Mouse (Mus musculus) forebrain, embryonic 14.5 days (tissue): ENCODE measurements around the gene Kif1b. TPM values are rescaled to one million over a fixed set of nuclear protein-coding genes. Genes with fewer than 3 reads are reported as not detected.

Source experiments
- ATAC-seq: fragments of 200-750 bp; cut with Nextera tagmentation; 2 replicates; pipeline ENCODE4 v1.8.0; 2017; ENCODE audit warnings: mild to moderate bottlenecking, moderate library complexity
- DNase-seq: peaks from one replicate; pipeline ENCODE4 v3.0.0-alpha.2; 2015; ENCODE audit warnings: low spot score
- H3K27ac ChIP-seq: fragments of 300-500 bp; sonication (generic); 2 replicates; pipeline ENCODE4 v1.5.1; 2014; ENCODE audit warnings: low read depth, mild to moderate bottlenecking, control low read depth, low read length, moderate library complexity
- H3K27me3 ChIP-seq: fragments of 300-500 bp; sonication (generic); replicated peaks from 2 replicates; pipeline ENCODE4 v1.6.1; 2014; ENCODE audit warnings: low read length, control low read depth, mixed read lengths; ENCODE audit not compliant: control insufficient read depth, insufficient read depth
- H3K36me3 ChIP-seq: fragments of 300-500 bp; sonication (generic); 2 replicates; pipeline ENCODE4 v1.6.1; 2014; ENCODE audit warnings: low read length, control low read depth; ENCODE audit not compliant: control insufficient read depth, insufficient read depth
- H3K4me1 ChIP-seq: fragments of 300-500 bp; sonication (generic); 2 replicates; pipeline ENCODE4 v1.6.1; 2014; ENCODE audit warnings: antibody characterized with exemption, low read length, control low read depth; ENCODE audit not compliant: control insufficient read depth, insufficient read depth
- H3K4me2 ChIP-seq: fragments of 300-500 bp; sonication (generic); 2 replicates; pipeline ENCODE4 v1.6.1; 2014; ENCODE audit warnings: mild to moderate bottlenecking, control low read depth, low read length
- H3K4me3 ChIP-seq: fragments of 300-500 bp; sonication (generic); 2 replicates; pipeline ENCODE4 v1.5.1; 2014; ENCODE audit warnings: low read depth, low read length, control low read depth
- H3K9ac ChIP-seq: fragments of 300-500 bp; sonication (generic); 2 replicates; pipeline ENCODE4 v1.6.1; 2014; ENCODE audit warnings: mild to moderate bottlenecking, low read length, control low read depth, moderate library complexity
- H3K9me3 ChIP-seq: fragments of 300-500 bp; sonication (generic); replicated peaks from 2 replicates; pipeline ENCODE4 v1.6.1; 2016; ENCODE audit warnings: low read length, control low read depth, mixed read lengths; ENCODE audit not compliant: control insufficient read depth
- WGBS: fragments of 180-500 bp; shearing (Covaris S2); extraction: QIAGEN DNeasy Blood & Tissue Kit; methylation state at CpG from one replicate; pipeline ENCODE4 v1.1.7; 2014; 5-methylcytosine and 5-hydroxymethylcytosine counted together
- polyA plus RNA-seq: library from polyadenylated mRNA; unstranded; fragments of >200 nt; fragmentation: Nextera tagmentation; extraction: Ambion mirVana; gene quantifications from 2 replicates; pipeline ENCODE4 v1.2.1, GENCODE M21; 2014

Kif1b gene
- polyA plus RNA-seq, 1 experiment from 2014 or later = 101 TPM

GRCm38 (mm10) chr4:149323730-149324129, 16.2 kb upstream of the Kif1b start:
- no peak for DNase-seq
- H3K27me3 ChIP-seq = no peaks in the 10 kb centered on the region
- no peak overlapping the region for H3K27ac ChIP-seq
- H3K9ac ChIP-seq = no peak overlapping the region
- H3K4me1 ChIP-seq = peaks cover 4% of the 10 kb centered on the region; the same call in 1 of the 2 replicates
- H3K4me3 ChIP-seq = no peak overlapping the region
- no peak overlapping the region for H3K4me2 ChIP-seq
- no peaks in the 10 kb centered on the region for H3K9me3 ChIP-seq
- H3K36me3 ChIP-seq = peaks cover 16% of the 10 kb centered on the region
- 88% methylated on average over 16 of the region's 16 CpGs for WGBS
- no peak for ATAC-seq

GRCm38 (mm10) chr4:149322718-149323117, 15.2 kb upstream of the Kif1b start:
- no peak overlapping the region for H3K4me2 ChIP-seq
- DNase-seq (no peak), ATAC-seq (no peak)
- no peak overlapping the region for H3K9ac ChIP-seq
- no peaks in the 10 kb centered on the region for H3K27me3 ChIP-seq
- no peak overlapping the region for H3K27ac ChIP-seq
- H3K36me3 ChIP-seq = peaks cover 7% of the 10 kb centered on the region
- H3K4me1 ChIP-seq = peaks cover 7% of the 10 kb centered on the region; the same call in 1 of the 2 replicates
- no peaks in the 10 kb centered on the region for H3K9me3 ChIP-seq
- H3K4me3 ChIP-seq = no peak overlapping the region
- 82% methylated on average over 6 of the region's 6 CpGs for WGBS

GRCm38 (mm10) chr4:149322286-149322685, 14.8 kb upstream of the Kif1b start:
- no peak overlapping the region for H3K27ac ChIP-seq
- H3K9ac ChIP-seq = no peak overlapping the region
- WGBS = 63% methylated on average over 4 of the region's 4 CpGs
- no peak for ATAC-seq
- H3K4me3 ChIP-seq = no peak overlapping the region
- no peaks in the 10 kb centered on the region for H3K27me3 ChIP-seq
- no peak for DNase-seq
- H3K9me3 ChIP-seq = no peaks in the 10 kb centered on the region
- H3K4me1 ChIP-seq = peaks cover 11% of the 10 kb centered on the region; the same call in 1 of the 2 replicates
- H3K4me2 ChIP-seq = no peak overlapping the region
- H3K36me3 ChIP-seq = peaks cover 3% of the 10 kb centered on the region

- H3K9me3 ChIP-seq = no peaks in the 10 kb centered on the region
- peaks cover 11% of the 10 kb centered on the region; the same call in 1 of the 2 replicates for H3K4me1 ChIP-seq
- H3K27ac ChIP-seq = peak overlapping the region; percentile 39
- ATAC-seq (peak; percentile 85), DNase-seq (peak; percentile 84)
- H3K4me3 ChIP-seq = no peak overlapping the region
- WGBS = 24% methylated on average over 9 of the region's 9 CpGs
- no peak overlapping the region for H3K9ac ChIP-seq
- no peaks in the 10 kb centered on the region for H3K36me3 ChIP-seq
- no peak overlapping the region for H3K4me2 ChIP-seq
- H3K27me3 ChIP-seq = no peaks in the 10 kb centered on the region
Observed at GRCm38 (mm10) chr4:149319088-149319487, 11.6 kb upstream of the Kif1b start.

GRCm38 (mm10) chr4:149317387-149317786, 9.9 kb upstream of the Kif1b start:
- 34% methylated on average over 5 of the region's 5 CpGs for WGBS
- no peaks in the 10 kb centered on the region for H3K36me3 ChIP-seq
- peak; percentile 74 for DNase-seq
- H3K27me3 ChIP-seq = no peaks in the 10 kb centered on the region
- ATAC-seq = peak; percentile 66
- H3K4me1 ChIP-seq = peaks cover 11% of the 10 kb centered on the region; the same call in 1 of the 2 replicates
- H3K9ac ChIP-seq = no peak overlapping the region
- H3K27ac ChIP-seq = peak overlapping the region; percentile 77
- no peak overlapping the region for H3K4me3 ChIP-seq
- no peaks in the 10 kb centered on the region for H3K9me3 ChIP-seq
- no peak overlapping the region for H3K4me2 ChIP-seq

- WGBS = 86% methylated on average over 11 of the region's 11 CpGs
- no peak overlapping the region for H3K4me2 ChIP-seq
- H3K27me3 ChIP-seq = no peaks in the 10 kb centered on the region
- no peak overlapping the region for H3K4me3 ChIP-seq
- DNase-seq (no peak), ATAC-seq (no peak)
- H3K9me3 ChIP-seq = no peaks in the 10 kb centered on the region
- no peak overlapping the region for H3K9ac ChIP-seq
- peaks cover 11% of the 10 kb centered on the region; the same call in 1 of the 2 replicates for H3K4me1 ChIP-seq
- no peaks in the 10 kb centered on the region for H3K36me3 ChIP-seq
- H3K27ac ChIP-seq = no peak overlapping the region
Observed at GRCm38 (mm10) chr4:149314275-149314837, 6.9 kb upstream of the Kif1b start.

- H3K4me3 ChIP-seq = no peak overlapping the region
- H3K27me3 ChIP-seq = no peaks in the 10 kb centered on the region
- ATAC-seq (no peak), DNase-seq (no peak)
- peaks cover 9% of the 10 kb centered on the region; the same call in 1 of the 2 replicates for H3K4me1 ChIP-seq
- 79% methylated on average over 12 of the region's 12 CpGs for WGBS
- H3K36me3 ChIP-seq = no peaks in the 10 kb centered on the region
- H3K27ac ChIP-seq = no peak overlapping the region
- no peak overlapping the region for H3K4me2 ChIP-seq
- no peak overlapping the region for H3K9ac ChIP-seq
- no peaks in the 10 kb centered on the region for H3K9me3 ChIP-seq
Observed at GRCm38 (mm10) chr4:149313558-149314253, 6.2 kb upstream of the Kif1b start.

GRCm38 (mm10) chr4:149311996-149312395, 4.5 kb upstream of the Kif1b start:
- Histone ChIP-seq H3K36me3 (no peaks in the 10 kb centered on the region), H3K27me3 (no peaks in the 10 kb centered on the region), H3K27ac (no peak overlapping the region), H3K4me3 (no peak overlapping the region), H3K9me3 (no peaks in the 10 kb centered on the region), H3K4me2 (no peak overlapping the region), H3K9ac (no peak overlapping the region), H3K4me1 (peaks cover 4% of the 10 kb centered on the region; the same call in 1 of the 2 replicates)
- no peak for ATAC-seq
- DNase-seq = no peak
- WGBS = 81% methylated on average over 5 of the region's 5 CpGs

- H3K9me3 ChIP-seq = no peaks in the 10 kb centered on the region
- peak overlapping the region; percentile 65 for H3K4me2 ChIP-seq
- H3K4me1 ChIP-seq = peaks cover 20% of the 10 kb centered on the region
- H3K9ac ChIP-seq = peak overlapping the region; percentile 83
- H3K27me3 ChIP-seq = no peaks in the 10 kb centered on the region
- DNase-seq = no peak
- 14% methylated on average over 3 of the region's 3 CpGs for WGBS
- H3K36me3 ChIP-seq = no peaks in the 10 kb centered on the region
- peak overlapping the region; percentile 97 for H3K27ac ChIP-seq
- H3K4me3 ChIP-seq = peak overlapping the region; percentile 100
- no peak for ATAC-seq
Observed at GRCm38 (mm10) chr4:149308491-149308820, 963 bp upstream of the Kif1b start.
